Mouse (Mus musculus): ENCODE results near the gene Gpr108.

Gene Gpr108

DNA sequence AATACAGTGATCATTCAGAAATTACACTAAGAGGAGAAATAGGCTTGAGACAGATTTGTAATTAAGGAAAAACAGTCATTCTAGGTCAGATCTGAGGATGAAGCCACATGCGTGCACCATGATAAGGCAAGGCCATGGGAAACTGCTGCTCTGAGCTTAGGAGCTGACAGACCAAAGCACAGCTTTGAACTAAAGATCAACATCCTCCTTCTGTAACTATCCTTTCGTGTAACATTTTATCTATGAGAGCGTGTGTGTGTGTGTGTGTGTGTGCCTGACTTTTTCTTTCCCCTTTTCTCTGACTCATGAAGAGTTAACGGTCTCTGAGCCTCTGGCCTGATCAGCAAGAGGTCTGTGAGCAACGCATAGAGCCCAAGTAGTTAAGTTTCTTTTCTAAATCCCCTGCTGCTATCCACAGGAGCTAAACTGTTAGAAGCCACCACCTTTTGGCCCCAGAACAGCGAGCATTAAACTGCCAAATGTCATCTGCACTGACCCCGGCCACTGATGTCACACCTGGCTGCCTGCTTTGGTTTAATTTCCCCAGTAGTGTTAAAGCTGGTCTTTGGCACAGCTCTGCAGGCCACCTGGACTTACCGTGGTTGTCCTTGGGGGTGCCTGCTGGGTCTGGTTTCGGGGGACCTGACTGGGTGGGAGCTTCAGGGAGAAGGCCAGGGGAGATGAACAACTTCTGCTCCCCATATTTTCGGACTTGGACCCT, 4.4 kb downstream of the Gpr108 start:
- no peak for DNase-seq

DNA sequence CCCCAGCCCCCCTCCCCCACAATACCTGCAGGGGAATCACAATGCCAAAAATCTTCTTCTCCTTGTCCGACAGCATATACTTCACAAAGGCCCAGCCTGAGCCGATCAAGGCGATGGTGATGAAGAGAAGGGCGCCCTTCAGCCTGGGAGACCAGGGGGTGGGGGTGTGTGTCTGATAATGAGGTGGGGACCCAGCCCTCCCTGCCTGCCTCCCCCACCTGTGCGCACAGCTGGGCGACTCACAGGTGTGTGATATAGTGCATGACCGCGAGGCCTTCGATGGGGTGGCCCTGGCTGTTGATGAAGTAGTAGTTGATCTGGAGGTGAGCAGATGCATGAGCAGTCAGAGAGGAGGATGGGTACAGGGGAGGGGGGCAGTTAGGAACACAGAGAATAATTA, 11.1 kb downstream of the Gpr108 start:
- DNase-seq: no peak

DNA sequence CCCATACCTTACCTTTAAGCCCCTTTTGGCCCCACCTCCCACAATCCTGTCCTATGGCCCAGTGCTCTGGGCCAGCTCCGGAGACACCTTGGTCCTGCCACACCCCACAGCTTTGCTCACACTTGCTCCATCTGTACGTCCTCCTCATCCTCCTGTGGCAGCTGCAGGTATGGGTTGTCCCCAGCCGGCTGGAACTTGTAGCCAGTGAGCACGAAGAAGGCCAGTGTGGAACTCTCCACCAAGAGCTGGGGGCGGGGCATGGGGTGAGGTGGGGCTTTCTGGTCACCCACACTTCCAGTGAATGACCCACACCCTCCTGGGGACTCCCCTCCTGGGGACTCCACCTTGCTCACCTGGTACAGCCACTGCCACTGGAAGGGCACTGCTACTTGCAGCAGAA, 12.4 kb downstream of the Gpr108 start:
- no peak for DNase-seq

DNA sequence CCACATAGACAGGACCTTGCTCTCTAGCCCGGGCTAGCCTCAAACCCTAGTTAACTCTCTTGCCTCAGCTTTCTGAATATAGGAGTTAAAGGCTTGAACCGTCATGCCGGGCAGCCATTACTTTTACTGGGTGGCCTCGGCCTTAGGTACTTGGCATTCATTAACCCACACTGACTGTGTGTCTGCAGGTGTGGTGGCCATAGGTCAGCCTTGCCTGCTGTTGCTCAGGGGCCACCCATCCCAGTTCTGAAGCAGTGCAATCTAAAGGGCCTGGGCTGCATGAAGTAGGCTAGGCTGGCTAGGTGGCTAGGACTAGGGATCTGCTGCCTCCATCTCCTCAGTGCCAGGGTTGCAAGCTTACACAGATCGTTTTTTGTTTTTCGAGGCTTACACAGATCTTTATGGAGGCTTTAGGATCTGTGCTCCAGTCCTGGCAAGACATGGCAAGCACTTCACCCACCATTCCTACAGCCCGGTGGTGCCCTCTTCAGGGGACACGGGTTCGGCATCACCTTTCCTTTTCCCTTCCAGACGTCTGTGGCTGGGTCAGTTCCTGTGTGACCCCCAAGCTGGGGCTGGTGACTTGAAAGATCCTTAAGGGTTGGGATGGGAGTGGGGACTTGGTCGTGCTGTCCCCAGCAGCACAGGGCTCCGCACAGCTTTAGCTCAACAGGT, 13.9 kb downstream of the Gpr108 start:
- peak; percentile 63 for DNase-seq

DNA sequence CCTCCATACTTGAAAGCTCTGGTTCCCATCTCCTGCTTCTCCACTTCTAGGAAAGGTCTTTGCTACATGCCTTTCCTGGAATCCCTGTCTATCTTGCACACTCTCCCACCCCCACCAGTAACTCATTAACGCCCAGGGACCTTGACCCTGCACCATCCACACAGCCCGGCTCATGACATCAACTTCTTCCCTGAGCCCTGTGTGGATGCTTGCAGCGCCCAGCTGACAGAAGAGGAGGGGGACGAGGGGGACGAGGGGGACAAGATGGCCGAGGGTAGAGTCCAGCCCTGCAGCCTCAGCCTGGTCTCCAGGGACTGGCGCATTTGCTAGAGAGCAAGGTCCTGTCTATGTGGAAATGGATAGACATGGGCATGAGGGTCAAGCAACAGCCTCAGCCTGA, 15.2 kb downstream of the Gpr108 start:
- peak; percentile 81 for DNase-seq

DNA sequence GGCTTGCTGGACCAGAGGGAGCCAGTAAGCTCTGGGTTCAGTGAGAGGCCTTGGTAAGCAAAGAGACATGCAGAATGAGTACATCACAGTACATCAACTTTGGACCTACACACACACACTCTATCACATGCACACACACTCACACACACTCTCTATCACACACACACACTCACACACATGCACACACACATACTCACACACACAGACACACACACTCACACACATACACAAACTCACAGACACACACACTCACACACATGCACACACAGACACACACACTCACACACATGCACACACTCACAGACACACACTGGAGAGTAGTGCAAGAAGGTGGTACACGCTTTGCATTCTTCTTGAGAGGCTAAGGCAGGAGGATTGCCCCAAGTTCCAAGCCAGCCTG, 16.0 kb downstream of the Gpr108 start:
- no peak for DNase-seq

DNA sequence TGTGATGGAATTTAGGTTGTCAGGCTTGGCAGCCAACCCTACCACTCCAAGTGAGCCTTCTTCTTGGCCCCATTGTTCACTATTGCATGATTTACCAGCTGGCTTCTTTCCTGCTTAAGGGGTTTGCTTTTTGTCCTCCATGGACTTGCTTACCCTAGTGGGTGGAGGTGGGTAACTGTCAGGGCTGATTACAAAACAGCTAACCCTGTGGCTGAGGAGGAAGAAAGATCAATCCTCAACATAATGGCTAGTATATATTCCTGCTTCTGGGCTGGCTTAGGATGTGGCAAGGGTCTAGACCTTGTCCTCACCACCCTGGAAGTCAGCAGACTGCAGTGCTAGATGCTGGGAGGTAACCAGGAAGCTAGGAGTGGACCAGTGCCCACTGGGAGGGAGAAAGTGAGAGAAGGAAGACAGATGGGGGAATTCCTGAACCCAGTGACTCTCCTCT, 16.9 kb downstream of the Gpr108 start:
- no peak for DNase-seq

DNA sequence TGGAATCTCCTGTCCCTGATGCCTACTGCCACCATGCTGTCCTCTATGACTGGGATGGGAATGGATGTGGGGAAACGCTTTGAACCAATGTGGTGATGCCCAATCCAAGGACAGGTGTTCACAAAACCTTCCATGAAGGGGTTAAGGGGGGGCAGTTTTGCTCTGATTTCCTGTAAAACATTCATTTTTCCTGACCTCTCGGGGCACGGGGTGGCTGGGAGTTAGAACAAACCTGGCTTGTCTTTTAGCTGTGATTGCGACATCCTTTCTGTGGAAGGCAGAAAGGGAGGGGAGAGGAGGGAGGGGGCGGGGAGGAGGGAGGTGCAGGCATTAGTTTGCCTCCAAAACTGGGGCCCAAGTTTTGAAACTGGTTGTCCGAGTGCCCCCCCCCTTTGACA, 17.5 kb downstream of the Gpr108 start:
- DNase-seq: peak; percentile 55

DNA sequence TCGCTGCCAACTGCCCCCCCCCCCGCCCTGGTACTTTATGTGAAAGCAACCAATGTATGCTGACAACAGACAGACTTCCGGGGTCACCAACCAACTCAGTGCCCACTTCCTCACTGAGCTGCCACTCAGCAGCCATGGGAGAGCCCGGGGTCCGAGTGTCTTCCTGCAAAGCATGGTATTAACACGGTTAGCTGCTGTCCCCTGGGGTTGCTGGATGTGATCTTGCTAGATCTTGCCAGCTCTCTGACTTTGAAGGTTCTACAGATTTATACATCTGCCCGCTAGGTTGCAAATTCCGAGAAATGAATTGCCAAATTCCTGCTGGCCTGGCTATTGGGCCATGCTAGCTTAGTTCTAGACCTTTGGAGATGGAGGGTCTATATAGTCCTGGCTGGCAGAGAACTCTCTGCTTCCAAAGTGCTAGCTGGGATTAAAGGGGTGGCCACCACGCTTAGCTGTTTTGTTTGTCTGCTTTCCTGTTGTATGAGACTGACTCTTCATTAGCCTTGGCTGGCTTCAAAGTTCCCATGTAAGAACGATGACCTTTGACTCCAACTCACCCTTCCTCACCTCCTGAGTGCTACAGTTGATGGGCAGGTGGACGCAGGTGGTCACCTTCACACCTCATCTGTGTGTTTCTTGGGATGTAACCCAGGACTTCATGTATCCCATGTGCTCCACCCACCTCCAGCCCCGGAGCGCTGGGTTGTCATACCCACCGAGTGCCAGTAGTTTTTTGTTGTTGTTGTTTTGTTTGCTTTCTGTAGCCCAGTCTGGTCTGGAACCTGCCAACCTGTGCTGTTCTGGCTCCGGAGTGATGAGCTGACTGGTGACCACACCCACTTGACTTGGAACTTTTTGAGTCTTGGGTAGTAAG, 18.2 kb downstream of the Gpr108 start:
- DNase-seq: no peak

DNA sequence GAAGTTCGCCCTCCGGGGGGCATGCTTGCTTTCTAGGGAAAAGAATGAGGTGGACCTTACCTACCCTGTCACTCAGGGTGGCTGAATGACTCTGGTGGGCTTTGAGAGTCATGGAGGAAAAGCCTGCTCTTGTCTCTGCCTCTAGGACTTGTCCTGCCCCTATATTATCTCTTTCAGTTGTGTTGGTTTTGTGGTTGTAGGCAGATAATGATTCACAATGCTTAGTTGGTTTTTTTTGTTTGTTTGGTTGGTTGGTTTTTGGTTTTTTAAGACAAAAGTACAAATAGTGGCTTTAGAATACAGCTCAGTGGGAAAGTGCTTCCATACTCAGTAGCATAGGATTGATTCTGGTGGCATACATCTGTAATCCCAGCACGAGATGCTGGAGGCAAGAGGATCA, 19.4 kb downstream of the Gpr108 start:
- no peak for DNase-seq

DNA sequence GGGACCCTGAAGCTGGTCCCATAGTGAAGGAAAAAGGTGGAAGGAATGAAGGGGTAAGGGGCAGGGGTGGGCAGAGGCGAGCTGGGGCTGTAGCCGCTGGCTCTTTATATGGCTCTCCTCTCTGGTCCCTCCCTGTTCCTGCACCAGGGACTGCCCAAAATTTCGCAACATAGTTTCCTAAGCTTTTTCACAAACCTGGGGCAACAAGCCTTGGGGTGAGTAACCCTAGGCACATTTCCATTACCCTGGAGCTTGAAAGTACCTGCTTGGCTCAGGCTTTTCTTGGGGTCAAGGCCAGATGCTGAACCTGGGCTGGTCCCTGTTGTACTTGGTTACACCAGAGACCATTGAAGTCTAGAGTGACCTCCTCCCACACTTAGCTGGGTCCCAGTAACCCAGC, 20.2 kb downstream of the Gpr108 start, which contains the start of gene C3:
Gene C3 (minus strand): TSS at position 123 of the 400 bp plus-strand sequence.
- no peak for DNase-seq

DNA sequence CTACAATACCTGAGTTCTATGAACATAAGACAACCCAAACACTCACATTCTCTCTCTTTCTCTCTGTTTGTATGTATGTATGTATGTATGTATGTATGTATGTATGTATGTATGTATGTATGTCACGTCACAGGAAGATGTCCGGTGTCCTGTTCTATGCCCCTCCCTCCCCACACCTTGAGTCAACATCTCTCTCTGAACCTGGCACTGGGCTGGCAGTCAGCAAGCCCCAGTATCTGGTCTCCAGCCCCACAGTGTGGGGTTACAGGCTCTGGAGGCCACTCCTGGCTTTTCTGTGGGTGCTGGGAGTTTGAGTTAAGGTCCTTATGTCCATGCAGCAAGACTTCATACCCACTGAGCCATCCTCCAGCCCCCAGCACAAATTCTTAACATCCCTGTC, 20.8 kb downstream of the Gpr108 start:
- DNase-seq: no peak

DNA sequence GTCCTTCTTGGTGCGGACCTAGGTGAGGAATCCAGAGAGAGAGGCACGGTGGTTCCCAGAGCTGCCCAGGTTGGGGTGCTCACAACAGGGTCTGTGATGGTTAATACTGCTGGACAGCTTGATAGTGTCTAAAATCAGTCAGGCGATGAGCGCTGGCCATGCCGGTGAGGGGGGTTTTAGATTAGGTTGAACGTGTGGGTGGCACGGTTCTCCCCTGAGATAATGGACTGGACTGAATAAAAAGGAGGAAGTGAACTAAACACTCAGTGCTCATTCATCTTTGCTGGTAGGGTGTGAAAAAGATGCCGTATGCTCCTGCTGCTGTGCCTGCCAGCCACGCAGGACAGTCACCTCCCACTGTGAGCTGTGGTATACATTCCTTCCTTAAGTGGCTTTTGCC, 24.9 kb downstream of the Gpr108 start:
- no peak for DNase-seq

DNA sequence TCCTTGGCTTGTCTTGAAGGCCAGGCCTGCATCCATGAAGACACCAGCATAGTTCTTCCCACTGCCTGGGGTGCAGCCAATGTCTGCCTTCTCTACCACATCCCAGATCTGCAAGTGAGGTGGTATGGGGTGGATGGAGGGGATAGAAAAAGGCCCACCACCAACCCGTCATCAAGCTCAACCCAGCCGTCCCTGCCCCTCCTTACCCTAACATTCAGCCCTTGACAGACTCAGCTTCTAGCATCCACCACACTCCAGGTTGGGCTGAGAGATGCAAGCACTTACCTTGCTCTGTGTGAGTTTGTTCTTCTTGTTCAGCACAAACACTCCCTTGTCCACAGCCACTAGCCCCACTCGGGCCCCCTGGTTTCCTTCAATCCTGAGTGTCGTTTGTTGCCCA, 26.3 kb downstream of the Gpr108 start:
- DNase-seq: no peak

DNA sequence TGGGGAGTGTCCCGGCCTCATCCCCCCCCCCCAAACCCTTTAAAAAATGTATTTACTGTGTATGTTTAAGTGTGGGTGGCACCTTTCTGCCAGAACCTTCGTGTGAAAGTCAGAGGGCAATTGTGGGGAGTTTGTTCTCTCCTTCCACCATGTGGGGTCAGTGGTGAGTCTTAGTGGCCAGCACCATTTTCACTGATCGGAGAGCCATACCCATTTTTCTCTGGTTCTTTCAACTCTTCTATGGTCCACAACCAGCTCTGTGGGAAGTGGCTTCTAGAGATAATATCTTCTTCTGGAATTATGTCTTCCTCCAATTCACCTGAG, 28.4 kb downstream of the Gpr108 start:
- DNase-seq: peak; percentile 66

DNA sequence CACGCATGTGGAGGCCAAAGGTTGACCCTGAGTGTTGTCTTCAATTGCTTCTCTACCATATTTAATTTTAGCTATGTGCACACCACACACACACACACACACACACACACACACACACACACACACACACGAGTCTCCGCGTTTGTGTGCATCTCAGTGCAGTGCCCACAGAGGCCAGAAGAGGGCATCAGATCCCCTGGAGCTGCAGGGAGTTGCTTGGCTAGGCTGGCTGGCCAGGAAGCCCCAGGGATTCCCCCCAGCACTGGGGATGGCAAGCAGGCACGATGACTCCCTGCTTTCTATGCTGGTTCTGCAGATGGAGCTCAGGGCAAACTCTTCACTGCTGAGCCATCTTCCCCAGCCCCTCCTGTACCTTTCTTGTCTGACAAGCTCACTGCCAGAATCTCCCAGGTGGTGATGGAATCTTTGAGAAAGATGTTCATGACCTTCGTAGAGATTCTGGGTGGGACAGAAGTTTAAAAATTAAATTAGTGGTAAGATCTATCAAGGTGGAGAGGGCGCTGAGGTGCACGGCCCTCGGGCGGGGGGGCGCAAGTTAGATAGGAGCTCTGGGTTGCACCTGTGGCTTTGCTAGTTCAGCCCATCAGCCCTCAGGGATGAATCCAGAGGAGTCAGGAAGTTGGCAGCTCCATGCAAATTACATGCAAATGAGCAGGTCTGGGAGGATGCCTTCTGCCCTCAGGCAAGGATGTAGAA, 28.9 kb downstream of the Gpr108 start:
- DNase-seq: peak; percentile 84

DNA sequence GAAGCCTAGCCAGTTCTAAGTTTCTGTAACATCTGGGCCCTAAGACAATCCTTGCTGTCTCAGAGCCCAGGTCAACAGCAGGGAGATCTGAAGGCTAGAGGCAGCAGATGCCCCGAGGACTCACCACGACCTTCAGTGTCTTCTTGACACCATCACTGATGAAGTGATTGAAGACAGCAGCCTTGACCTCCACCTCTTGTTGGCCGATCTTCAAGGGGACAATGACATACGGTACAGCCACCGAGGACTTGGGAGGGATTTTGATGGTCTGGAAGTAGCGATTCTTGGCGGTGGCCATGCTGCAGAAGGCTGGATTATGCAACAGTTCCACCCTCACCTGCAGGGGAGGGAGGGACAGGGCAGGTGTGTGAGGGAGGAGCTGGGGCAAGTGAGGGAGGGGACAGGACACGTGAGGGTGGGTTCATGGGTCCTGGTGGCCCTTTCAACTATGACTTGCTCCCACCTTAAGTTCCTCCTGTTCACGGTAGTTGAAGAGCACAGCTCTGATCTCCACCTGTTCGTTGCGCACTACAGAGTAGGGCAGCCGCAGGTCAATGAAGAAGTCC, 29.8 kb downstream of the Gpr108 start:
- no peak for DNase-seq

DNA sequence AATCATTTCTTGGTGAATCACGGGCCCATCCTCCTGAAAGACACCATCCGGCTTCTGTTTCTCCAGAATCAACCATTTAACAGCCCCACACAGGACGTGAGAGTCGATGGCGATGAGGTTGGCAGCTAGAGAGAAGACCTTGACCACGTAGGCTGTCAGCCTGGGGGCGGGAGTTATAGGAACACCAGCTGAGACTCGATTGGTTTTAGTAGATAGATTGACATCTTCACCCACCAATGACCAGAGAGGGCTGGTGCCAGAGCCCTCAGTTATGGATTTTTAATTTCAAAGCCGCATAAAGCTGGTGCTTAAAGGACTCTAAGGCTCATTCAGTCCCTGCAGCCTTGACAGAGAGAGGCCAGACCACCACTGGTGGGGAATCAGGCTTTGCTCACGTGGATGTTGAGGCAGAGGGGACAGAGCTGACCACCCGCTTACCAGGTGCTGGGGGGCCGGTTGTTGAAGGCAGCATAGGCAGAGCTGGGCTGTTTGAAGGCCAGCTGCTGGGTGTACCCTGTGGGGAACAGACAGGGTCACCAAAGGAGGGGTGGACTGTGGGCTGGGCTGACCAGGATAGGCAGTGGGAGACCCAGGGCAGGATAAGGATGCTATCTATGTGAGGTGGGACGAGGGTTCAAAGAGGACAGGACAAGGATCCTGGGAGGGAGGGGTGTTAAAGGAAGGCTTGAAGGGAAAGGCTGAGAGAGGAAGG, 33.4 kb downstream of the Gpr108 start:
- no peak for DNase-seq

DNA sequence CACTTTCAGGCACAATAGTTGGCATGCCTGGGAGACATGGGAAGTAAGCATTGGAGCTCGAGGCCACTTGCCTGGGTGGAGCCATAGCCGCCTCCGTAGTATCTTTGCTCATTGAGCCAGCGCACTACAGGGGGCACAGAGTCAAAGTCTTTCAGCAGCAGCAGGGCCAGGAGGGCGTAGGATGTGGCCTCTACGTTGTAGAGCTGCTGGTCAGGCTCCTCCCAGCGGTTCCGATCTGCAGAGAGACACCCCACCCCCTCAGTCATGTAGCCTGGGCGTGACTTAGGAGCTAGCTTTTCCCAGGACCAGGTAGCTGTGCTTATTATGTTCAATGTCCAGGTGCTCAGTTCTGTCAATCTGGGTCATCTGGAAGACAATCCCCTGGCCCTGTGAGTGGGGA, 36.7 kb downstream of the Gpr108 start:
- no peak for DNase-seq

DNA sequence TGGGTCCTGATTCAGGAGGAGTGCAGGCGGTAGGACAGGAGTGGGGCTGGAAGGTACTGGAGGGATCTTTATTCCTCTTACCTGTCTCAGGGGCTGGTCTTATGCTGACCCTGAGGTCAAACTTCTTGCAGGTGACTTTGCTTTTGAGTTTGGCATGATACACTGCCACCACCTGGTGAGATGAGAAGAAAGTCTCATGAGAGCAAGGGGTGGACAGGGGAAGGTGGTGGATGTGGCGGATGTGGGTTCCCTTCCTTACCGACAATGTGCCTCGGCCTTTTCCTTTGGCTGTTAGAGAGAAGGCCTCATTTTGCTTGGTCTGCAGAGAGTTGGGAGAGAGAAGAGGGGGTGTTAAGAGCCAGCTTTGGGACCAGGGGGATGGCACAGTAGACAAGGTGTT, 38.9 kb downstream of the Gpr108 start:
- DNase-seq: no peak

DNA sequence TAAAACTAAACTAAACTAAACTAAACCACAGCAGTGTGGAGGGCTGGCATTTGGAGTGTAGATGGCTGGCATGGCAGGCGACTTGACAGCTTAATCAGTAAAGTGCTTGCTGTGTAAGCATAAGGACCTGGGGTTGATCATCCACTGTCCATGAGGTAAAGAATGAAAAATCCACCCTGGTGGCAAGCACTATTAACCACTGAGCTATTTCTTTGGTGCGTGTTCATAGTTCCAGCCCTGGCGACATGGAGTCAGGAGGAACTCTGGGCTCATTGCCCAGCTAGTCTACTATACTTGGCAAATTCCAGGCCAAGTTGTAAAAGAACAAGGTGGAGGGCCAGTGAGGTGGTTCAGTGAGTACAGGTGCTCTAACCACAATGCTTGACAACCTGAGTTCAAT, 40.3 kb downstream of the Gpr108 start:
- DNase-seq: peak; percentile 51

Measured in kidney, adult 18-20 months (tissue).